Mouse (Mus musculus) C2C12 (cell line): ENCODE results near the gene Nalcn.

Source experiments
- CTCF ChIP-seq: IDR thresholded peaks from one replicate; pipeline ENCODE4 v1.5.1; 2011; ENCODE audit not compliant: control insufficient read depth, insufficient read depth, insufficient read length
- MAX ChIP-seq: IDR thresholded peaks from one replicate; pipeline ENCODE4 v1.6.1; 2011; ENCODE audit warnings: mild to moderate bottlenecking, control low read depth
- USF1 ChIP-seq: IDR thresholded peaks from one replicate; pipeline ENCODE4 v1.6.1; 2011; ENCODE audit warnings: low read depth, mild to moderate bottlenecking, control low read depth, moderate library complexity

- no peak for TF ChIP-seq USF1
- TF ChIP-seq CTCF: no peak
- no peak for TF ChIP-seq MAX
These were observed 138.3 kb downstream of the Nalcn start for GRCm38 (mm10) chr14:123488575-123489207.
